Mouse (Mus musculus): ENCODE data around the gene Zfp12. TPM values are rescaled to one million over a fixed set of nuclear protein-coding genes. Genes with fewer than 3 reads are reported as not detected.

Zfp12 gene
- polyA plus RNA-seq, 1 experiment from 2014 or later = 28.5 TPM

DNA sequence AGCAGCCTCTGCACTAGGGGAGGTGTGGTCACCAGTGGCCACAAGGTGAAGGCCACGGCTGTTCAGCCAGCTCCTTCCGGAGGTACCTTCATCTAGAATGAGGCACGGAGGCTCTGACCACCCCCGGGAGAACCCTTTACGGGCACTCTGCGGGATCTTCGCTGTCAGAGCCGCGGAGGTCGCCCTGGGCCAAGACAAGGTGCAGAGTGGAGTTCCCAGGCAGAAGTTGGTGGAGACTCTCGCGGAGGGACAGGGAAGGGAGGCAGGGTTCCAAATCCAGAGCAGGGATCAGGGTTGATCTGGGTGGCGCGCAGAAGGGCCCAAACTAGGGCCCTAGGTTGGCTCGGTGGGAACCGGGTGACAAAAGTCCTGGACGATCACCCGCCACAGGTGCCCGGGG is 57.9 kb downstream of the Zfp12 start:
- peak overlapping the region; percentile 57 for H3K4me2 ChIP-seq

DNA sequence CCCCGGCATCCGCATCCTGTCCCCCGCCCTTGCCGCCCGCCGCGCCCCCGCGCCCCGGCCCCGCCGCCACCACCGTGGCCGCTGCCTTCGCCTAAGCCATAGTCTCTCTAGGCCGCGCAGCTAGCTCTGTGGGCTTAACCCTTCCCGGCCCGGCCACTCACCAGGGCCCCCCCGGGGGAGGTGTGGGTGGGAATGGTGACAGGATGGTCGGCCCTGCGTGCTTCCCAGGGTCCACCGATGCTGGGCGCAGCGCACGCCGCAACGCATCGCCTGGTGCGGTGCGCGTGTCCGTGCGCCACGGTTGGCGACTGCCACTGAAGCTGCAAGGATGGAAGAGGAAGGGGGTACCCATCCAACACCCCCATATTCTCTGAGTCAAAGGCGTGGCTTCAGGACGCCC is 58.4 kb downstream of the Zfp12 start, which contains the start of gene Zfp853:
Gene Zfp853, minus strand, starts transcription at position 220 of the 400 bp plus-strand sequence.
- Histone ChIP-seq H3K9me3 (0 out of 2 replicates have a peak, but pooled peaks cover 4% of the 10 kb centered on the region), H3K9ac (peak within 1 kb of the TSS; percentile 36; the same call in 1 of the 2 replicates), H3K4me3 (replicated peaks) (peak within 1 kb of the TSS; percentile 39), H3K4me2 (peak within 1 kb of the TSS; percentile 57), H3K4me1 (peaks cover 12% of the 10 kb centered on the region), H3K36me3 (replicated peaks) (peaks cover 12% of the 10 kb centered on the region), H3K27ac (no peak within 1 kb of the TSS), H3K27me3 (peaks cover 67% of the 10 kb centered on the region)
- ATAC-seq (ENCODE audit: low FRiP score) = no peak
- WGBS = 3% methylated on average over 26 of the region's 38 CpGs

More for the DNA sequence above, 57.9 kb downstream of the Zfp12 start:
- Histone ChIP-seq H3K9ac (peak overlapping the region; percentile 36; the same call in 1 of the 2 replicates), H3K27ac (no peak overlapping the region), H3K27me3 (peaks cover 73% of the 10 kb centered on the region), H3K4me1 (peaks cover 17% of the 10 kb centered on the region), H3K4me3 (replicated peaks) (peak overlapping the region; percentile 39), H3K9me3 (0 out of 2 replicates have a peak, but pooled peaks cover 4% of the 10 kb centered on the region), H3K36me3 (replicated peaks) (peaks cover 8% of the 10 kb centered on the region)
- under 1% methylated on average over 19 of the region's 19 CpGs for WGBS
- no peak for ATAC-seq (ENCODE audit: low FRiP score)

- Histone ChIP-seq H3K36me3 (replicated peaks) (peaks cover 19% of the 10 kb centered on the region), H3K9ac (no peak overlapping the region), H3K9me3 (0 out of 2 replicates have a peak, but pooled peaks cover 4% of the 10 kb centered on the region), H3K27me3 (peaks cover 53% of the 10 kb centered on the region), H3K4me3 (replicated peaks) (no peak overlapping the region), H3K4me2 (no peak overlapping the region), H3K4me1 (peaks cover 7% of the 10 kb centered on the region), H3K27ac (no peak overlapping the region)
- WGBS = 90% methylated on average over 3 of the region's 3 CpGs
- ATAC-seq (ENCODE audit: low FRiP score) = no peak
Measured at GRCm38 (mm10) chr5:143294862-143295261, 59.9 kb downstream of the Zfp12 start.

- no peak for ATAC-seq (ENCODE audit: low FRiP score)
- peaks cover 23% of the 10 kb centered on the region for H3K36me3 ChIP-seq (replicated peaks)
- 89% methylated on average over 2 of the region's 2 CpGs for WGBS
- no peak overlapping the region for H3K4me2 ChIP-seq
- no peak overlapping the region for H3K9ac ChIP-seq
- 0 out of 2 replicates have a peak, but pooled peaks cover 4% of the 10 kb centered on the region for H3K9me3 ChIP-seq
- H3K4me1 ChIP-seq = peaks cover 7% of the 10 kb centered on the region
- H3K27me3 ChIP-seq = peaks cover 48% of the 10 kb centered on the region
- no peak overlapping the region for H3K27ac ChIP-seq
- H3K4me3 ChIP-seq (replicated peaks) = no peak overlapping the region
Measured at GRCm38 (mm10) chr5:143295330-143295729, 60.4 kb downstream of the Zfp12 start.

DNA sequence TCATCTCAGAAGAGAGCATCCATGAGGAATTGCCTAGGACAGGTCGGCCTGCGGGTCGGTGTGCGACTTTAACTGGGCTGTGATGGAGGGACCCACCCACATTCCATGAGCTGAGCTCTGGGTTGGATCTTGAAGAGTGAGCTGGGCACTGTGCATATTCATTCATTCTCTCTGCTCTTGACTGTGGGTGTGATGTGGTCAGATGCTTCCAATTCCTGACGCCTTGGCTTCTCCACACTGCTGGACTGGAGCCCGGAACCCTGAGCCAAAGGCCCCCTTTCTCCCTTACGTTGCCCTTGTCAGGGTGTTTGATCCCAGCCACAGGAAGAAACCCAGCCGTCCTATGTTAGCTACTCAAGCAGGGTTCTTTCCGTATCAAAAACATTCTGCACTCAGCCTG is 63.0 kb downstream of the Zfp12 start:
- ATAC-seq (ENCODE audit: low FRiP score) = no peak
- Histone ChIP-seq H3K36me3 (replicated peaks) (peaks cover 50% of the 10 kb centered on the region), H3K9me3 (0 out of 2 replicates have a peak, but pooled peaks cover 4% of the 10 kb centered on the region), H3K27ac (no peak overlapping the region), H3K4me3 (replicated peaks) (no peak overlapping the region), H3K27me3 (peaks cover 22% of the 10 kb centered on the region), H3K4me2 (no peak overlapping the region), H3K4me1 (peaks cover 7% of the 10 kb centered on the region), H3K9ac (no peak overlapping the region)
- WGBS = 94% methylated on average over 9 of the region's 9 CpGs

DNA sequence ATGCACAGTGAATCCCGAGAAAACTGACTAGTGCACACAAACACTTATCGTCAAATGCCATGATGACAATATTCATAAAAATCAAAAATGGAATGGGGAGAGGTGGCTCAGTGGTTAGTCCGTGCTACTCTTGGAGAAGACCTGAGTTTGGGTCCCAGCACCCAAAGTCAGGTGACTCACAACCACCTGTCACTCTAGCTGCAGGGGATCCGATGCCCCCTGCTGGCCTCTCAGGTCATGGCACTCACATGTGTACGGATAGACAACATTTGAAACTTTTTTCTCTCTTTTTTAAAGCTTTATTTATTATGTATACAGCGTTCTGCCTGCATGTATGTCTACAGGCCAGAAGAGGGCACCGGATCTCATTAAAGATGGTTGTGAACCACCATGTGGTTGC is 63.4 kb downstream of the Zfp12 start:
- H3K4me1 ChIP-seq = peaks cover 3% of the 10 kb centered on the region
- WGBS = 95% methylated on average over 7 of the region's 7 CpGs
- no peak for ATAC-seq (ENCODE audit: low FRiP score)
- H3K36me3 ChIP-seq (replicated peaks) = peaks cover 54% of the 10 kb centered on the region
- H3K9ac ChIP-seq = no peak overlapping the region
- H3K4me3 ChIP-seq (replicated peaks) = no peak overlapping the region
- peaks cover 18% of the 10 kb centered on the region for H3K27me3 ChIP-seq
- no peak overlapping the region for H3K27ac ChIP-seq
- 0 out of 2 replicates have a peak, but pooled peaks cover 4% of the 10 kb centered on the region for H3K9me3 ChIP-seq
- no peak overlapping the region for H3K4me2 ChIP-seq

Other genes starting within 250 kb of the Zfp12 start
- gene Rnf216, start 122.2 kb upstream of the Zfp12 start, polyA plus RNA-seq (2016; fragmentation: Nextera tagmentation; extraction: Ambion mirVana) = 52.3 and 54.8 TPM in 2 replicates
- 0.05 TPM in 1 of 2 replicates, not detected in the other for gene Olfr718-ps1, start 87.6 kb upstream of the Zfp12 start, polyA plus RNA-seq (2016; fragmentation: Nextera tagmentation; extraction: Ambion mirVana)
- 17.5 and 17.9 TPM in 2 replicates for gene Rbak, start 54.4 kb upstream of the Zfp12 start, polyA plus RNA-seq (2016; fragmentation: Nextera tagmentation; extraction: Ambion mirVana)
- gene Spdye4b, start 54.1 kb upstream of the Zfp12 start, polyA plus RNA-seq (2016; fragmentation: Nextera tagmentation; extraction: Ambion mirVana) = not detected in 2 replicates
- gene Spdye4a, start 8.3 kb upstream of the Zfp12 start, polyA plus RNA-seq (2016; fragmentation: Nextera tagmentation; extraction: Ambion mirVana) = not detected in 2 replicates
- gene Zfp316, start 34.9 kb downstream of the Zfp12 start, polyA plus RNA-seq (2016; fragmentation: Nextera tagmentation; extraction: Ambion mirVana) = 13.2 and 13.9 TPM in 2 replicates
- 0.09 TPM in 1 of 2 replicates, not detected in the other for gene Zfp853, start 58.5 kb downstream of the Zfp12 start, polyA plus RNA-seq (2016; fragmentation: Nextera tagmentation; extraction: Ambion mirVana)
- 60.4 and 61.5 TPM in 2 replicates for gene E130309D02Rik, start 80.2 kb downstream of the Zfp12 start, polyA plus RNA-seq (2016; fragmentation: Nextera tagmentation; extraction: Ambion mirVana)
- gene Zdhhc4, start 94.1 kb downstream of the Zfp12 start, polyA plus RNA-seq (2016; fragmentation: Nextera tagmentation; extraction: Ambion mirVana) = 73.8 and 78.2 TPM in 2 replicates
- 0.38 and 0.41 TPM in 2 replicates for gene Grid2ip, start 122.2 kb downstream of the Zfp12 start, polyA plus RNA-seq (2016; fragmentation: Nextera tagmentation; extraction: Ambion mirVana)
- gene Kdelr2, start 168.7 kb downstream of the Zfp12 start, polyA plus RNA-seq (2016; fragmentation: Nextera tagmentation; extraction: Ambion mirVana) = 169 and 173 TPM in 2 replicates
- gene Daglb, start 229.4 kb downstream of the Zfp12 start, polyA plus RNA-seq (2016; fragmentation: Nextera tagmentation; extraction: Ambion mirVana) = 13.0 and 13.8 TPM in 2 replicates